Mouse (Mus musculus) monocyte, adult 2 months (primary cell): Measurements from ENCODE around the gene Pes1.

Experiments used
- DNase-seq, 2 experiments: peaks; one replicate each; pipeline ENCODE4 v3.0.0; 2022; ENCODE audit warnings: low spot score in 2 of 2, low read depth in 1 of 2

Gene Pes1

DNA sequence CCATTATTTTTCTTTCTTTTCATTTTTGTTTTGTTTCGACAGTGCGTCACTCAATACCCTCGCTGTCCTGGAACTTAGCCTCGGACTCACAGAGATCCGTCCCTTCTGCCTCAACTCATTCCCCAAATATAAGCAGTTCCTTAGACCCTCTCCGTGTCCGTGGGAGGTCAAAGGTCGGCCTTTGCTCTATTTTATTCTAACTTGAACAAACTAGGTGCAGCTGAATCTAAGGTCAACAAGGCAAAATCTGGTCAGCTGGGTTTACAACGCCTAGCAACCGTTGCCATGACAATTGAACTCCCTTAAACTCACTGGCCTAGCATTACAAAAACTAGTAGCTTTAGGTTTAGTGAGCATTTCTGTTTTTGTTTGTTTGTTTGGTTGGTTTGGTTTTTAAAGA lies 620 bp upstream of the Pes1 start:
- no peak for DNase-seq

DNA sequence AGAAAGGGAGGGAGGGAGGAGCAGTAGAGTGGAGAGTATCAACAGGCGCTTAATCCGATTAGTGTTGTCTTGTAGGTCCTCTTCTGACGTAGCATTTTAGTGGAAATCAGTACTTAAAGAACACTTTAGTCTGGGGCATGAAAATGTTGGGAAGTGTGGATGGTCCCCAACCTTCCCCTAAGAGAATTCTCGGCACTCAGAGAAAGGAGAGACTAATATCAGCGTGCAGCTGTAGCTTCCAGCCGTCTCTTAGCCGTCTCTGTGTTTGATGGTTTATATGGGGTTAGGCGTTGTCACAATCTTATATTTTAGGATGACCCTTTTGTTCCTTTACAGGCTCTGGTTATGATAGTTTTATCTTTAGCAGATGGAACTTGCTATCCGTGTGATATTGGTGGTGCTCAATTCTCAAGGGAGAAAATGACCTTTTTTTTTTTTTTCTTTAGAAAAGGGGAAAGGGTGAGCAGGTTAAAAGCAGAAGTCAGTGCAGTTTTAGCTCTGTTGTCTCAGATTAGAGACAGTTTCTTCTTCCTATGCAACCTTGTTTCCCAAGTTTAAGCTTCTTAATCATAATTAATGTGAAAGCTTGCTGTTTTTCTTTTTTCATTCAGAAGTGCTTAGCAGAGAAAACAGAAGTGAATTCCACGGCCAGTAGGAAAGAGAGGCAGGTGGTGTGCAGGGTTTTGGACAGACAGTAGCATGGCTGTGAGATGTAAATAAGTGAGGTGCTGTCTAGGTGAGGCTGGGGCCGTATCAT lies 819 bp downstream of the Pes1 start:
- DNase-seq, result no peak

DNA sequence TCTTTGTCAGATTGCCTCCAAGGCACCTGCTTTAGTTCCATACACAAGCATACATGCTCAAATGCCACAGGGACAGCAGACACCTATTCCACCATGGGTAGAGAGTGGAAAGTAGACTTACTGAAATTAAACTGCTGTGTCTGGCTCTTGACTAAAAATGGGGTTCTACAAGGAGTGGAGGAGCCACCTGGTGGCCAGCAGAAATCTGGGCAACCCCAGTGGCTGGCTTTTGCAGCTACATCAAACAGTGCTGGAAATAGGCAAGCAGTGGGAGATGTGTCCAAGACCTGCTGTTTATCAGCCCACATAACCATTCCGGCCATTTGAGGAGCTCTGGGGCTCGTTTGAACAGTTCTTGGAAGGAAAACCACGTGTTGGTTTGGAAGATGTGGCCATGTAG lies 6.1 kb downstream of the Pes1 start:
- no peak for DNase-seq

DNA sequence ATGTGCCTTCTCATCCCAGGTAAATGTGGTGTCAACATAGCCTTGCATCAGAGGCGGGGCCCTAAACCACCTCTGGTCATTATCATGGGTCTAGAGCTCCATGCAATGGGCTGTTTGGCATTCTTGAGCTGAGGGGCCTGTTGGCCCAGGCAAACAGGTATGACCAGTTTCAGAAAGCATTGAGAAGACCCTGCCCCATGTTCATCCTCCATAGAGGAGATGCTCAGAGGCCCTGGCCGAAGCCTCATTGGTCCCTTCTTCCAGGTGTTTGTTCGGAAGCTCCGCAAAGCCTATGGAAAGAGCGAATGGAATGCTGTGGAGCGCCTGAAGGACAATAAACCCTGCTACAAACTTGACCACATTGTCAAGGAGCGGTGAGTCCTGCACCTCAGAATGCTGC lies 6.6 kb downstream of the Pes1 start:
- no peak for DNase-seq

DNA sequence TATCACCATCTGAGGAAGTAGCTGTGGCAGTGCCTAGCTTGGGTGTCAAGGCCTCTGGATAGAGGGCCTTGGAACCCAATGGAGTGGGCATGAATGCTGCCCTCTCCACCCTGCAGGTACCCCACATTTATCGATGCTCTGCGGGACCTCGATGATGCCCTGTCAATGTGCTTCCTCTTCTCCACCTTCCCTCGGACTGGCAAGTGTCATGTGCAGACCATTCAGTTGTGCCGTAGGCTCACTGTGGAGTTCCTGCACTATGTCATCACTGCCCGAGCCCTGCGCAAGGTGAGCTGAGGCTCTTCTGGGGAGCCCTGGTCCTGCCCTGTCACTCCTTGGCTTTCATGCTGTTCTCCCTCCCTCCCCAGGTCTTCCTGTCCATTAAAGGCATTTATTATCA lies 9.3 kb downstream of the Pes1 start:
- no peak for DNase-seq

DNA sequence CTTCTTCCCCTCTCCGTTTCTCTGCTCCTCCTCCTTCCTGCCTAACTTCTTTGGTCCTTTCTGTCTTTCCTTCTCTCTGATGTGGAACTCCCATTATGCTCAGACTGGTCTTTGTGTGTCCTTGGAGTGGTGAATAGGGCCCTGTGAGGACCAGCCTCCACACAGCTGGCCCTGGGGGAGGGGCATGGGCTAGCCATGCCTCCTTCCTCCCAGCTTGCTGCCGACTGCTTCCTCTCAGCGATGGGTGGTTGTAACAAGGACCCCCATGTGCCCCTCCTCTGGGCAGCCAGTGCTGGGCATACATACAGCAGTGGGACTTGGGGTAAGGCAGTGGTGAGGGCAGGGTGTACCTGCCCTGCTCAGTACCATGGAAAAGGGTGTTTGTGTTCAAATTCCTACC lies 10.5 kb downstream of the Pes1 start:
- no peak for DNase-seq

DNA sequence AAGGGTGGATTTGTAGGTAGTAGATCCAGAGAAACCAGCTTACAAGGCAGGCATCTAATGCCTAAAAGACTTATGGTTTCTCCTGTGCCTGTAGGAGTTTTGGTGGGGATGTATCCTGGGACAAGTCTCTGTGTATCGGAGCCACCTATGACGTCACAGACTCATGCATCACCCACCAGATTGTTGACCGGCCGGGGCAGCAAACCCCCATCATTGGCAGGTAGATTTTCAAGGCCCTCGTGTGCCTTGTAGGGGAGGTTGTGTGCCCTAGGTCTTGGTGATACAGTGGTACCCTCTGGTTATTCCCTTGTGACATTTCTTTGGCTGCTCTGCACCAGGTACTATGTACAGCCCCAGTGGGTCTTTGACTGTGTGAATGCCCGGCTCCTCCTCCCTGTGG lies 12.9 kb downstream of the Pes1 start, which contains the start of gene 4930556J24Rik:
Gene 4930556J24Rik, minus strand, starts transcription at position 101 of the 400 bp plus-strand sequence.
- no peak for DNase-seq

DNA sequence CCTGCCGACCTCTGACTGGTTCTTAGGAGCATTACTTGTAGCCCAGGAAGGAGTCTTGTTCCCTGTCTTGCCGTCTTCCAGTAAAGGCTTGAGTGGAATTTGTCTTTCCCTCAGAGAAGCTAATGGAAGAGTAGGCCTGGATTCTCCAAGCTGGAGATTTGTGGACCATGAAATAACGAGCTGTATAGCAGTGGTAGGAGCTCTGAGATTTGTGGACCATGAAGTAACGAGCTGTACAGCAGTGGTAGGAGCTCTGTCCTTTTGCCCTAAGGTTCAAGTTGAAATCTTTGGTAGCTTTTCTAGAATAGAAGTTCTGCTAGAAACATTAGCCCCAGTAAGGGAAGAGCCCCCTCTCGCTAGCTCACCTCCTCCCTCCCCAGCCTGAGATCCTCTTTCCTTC lies 14.6 kb downstream of the Pes1 start:
- DNase-seq, result no peak

DNA sequence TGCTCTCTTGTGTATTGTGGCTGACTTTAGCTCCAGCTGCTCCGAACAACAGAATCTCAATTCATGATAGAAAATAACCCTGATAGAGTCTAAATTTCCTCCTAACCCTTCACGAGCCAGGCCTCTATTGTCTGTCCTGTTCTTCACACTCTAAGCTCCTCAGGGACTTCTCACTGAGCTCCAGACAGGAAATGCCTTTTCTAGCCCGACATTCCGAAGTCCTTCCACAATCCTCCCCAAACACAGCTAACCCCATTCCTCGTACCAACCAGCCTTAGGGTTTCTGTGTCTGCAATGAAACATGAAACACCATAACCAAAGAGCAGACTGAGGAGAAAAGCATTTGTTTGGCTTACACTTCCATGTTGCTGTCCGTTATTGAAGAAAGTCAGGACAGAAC lies 17.8 kb downstream of the Pes1 start:
- no peak for DNase-seq

DNA sequence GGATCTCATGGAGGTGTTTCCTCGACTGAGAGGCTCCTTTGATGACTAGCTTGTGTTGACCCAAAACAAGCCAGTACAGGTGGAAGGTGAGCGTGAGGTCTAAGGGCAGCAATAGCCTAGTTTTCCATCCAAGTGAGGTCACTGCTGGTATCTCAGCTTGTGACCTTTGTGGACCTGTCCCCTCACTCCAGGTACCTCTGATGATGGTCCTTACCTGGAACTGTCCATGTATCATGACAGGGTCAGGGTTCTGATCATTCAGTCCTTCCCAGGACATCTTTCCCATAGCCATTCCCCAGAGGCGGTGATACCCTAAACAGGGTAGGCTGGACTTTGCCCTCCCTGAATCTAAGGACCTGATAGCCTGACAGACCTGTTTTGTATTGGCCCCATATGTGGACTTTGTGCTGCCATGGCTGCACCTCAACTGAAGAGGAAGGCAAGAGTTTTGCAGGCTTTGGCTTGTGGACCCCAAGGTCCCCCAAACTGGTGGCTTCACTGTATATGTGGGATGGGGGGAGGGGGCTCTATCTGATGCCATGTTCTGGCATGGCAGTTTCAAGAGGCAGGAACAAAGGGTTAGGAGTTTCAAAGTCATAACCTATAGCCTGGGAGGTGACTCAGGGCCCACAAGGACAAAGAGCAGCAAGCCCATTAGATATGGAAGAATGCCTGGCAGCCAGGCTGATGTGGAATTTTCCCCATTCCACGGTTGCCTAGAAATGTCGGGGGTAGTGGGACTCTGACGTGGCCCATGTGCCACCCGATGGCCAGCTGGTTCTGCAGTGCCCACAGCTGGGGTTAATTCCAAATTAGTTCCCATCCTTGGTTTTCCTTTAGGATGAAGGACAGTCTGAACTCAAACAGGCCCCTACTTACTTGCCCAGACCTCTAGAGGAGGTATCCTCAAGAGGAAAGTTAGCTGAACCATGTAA lies 18.8 kb downstream of the Pes1 start:
- DNase-seq, result no peak

DNA sequence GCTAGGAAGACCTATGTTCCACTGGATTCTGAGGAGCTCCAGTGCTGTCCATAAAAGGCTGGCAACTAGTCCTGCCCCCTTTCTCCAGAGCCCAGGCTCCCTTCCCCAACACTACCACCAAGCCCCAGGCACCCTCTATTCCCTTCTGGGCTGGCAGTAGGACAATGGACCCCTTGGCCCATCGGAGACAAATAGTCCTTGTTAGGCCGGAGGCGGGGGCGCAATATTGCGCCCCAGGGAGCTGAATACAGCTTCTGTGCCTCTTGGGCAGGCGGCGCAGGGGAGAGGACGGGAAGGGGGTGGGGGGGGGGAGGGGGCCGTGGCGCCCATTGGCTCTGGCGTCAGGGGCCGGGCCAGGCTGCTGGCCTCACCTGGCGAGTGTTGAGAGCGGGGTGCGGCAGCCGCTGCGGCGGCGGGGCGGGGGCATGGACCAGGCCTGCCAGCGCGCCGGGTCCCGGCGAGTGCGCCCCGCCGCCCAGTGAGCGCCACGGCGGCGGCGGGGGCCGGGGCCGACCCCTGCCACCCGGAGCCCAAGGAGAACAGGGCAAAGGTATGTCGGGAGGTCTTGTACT lies 19.6 kb downstream of the Pes1 start, which contains the start of gene Gal3st1:
Gene Gal3st1, plus strand, starts transcription at position 346 of the 572 bp plus-strand sequence.
- no peak for DNase-seq

DNA sequence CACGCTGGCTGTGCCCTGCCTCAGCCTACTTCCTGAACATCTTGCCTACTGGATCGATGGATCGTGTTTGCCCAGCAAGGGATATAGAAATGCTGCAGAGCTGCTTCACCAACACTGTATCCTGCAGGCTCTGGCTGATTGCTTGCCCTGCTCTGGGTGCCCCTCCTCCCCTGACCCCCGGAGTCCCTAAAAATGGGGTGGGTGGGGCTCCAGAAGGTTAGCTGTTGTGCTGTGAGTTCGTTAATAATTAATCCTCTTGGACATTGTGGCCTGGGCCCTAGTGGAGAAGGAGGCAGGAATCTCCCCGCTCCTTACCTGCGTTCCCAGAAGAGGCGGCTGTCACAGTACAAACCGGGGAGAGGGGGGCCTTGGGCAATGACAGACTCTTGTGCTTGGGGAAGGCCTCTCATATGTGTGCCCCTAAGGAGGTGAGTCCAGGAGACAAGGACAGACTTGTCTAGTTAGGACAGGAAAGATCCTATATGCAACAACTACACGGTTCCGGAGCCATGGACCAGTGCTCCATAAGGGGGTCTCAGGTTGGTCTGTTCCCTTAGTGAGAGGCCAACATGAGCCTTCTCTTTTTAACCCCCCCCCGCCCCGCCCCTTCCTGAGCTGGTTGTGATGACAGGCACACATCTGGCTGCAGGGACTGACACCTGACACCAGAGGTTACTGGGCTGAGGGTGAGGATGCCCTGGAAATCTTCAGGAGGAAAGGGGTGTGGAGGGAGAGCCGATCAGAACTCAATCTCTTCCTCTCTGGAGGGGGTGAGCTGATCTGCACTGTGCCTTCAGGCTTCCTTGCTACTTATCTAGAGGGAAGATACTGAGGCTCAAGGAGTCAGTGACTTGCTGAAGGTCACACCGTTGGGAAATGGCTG lies 20.3 kb downstream of the Pes1 start:
- no peak for DNase-seq

DNA sequence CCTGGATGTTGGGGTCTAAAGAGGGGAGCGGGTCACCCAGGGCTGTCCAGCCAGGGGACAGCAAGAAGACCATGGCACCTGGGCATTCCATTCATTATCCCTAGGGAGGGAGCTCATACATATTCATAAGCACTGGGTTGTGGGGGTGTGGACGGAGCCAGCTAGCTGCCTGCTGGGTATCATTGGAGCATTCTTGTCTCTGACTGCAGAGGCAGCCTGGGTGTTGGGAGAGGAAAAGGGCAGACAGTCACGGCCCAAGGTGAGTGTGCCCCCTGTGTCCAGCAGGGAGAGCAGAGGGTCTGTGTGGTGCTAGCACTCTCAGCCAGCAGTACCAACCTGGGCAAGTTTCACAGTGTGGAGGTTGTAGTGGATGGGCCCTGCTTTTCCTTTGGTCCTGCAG lies 26.0 kb downstream of the Pes1 start:
- DNase-seq, result no peak

DNA sequence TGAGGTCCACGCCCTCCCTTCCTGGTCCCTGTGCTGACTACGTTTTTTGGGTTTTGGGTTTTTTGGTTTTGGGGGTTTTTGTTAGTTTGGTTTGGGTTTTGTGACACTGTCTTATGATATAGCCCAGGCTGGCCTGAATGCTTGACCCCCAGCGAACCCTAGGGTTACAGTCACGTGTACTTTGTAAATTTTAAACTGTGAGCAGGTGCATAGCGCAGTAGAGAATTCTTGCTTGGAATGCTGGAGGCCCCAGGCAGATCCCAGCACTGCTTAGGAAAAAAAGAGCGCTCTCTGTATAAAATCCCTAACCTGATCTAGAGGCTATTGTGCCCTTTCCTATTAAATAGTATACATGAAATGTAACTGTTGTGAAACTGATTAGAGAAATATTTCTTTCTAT lies 29.4 kb downstream of the Pes1 start:
- no peak for DNase-seq

DNA sequence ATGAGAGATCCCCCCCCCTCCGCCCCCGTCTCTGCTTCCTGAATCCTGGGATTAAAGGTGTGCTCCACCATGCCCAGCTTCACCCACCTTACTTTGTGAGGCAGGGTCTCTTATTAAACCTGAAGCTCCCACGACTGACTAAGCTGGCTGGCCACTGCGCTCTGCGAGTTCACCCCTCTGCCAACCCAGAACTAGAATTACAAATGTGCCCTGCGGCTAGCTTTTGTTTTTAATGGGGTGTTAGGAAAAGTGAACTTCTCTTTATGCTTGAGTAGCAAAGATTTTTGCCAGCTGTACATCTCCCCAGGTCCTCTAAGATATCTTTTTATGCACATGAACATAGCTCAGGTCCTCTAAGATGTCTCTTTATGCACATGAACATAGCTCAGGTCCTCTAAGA lies 30.1 kb downstream of the Pes1 start:
- DNase-seq, result no peak

DNA sequence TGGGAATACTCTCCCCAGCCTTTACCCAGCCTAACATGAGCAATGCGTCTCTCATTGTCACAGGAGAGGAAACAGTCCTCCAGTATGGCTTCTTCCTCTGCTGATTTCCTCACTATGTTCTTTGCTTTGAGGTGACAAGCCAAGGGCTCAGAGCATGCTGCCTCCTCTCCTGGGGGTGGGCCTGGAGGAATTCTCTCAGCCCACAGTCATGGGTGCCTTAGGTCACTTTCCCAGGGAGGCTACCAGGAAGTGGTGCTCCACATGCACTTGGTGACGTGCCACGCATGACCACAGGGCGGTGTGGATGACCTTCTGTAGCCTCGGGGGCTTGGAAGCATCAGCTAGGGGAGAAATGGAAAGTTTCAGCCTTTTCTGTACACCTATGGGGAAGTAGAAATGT lies 31.7 kb downstream of the Pes1 start:
- DNase-seq, result no peak

DNA sequence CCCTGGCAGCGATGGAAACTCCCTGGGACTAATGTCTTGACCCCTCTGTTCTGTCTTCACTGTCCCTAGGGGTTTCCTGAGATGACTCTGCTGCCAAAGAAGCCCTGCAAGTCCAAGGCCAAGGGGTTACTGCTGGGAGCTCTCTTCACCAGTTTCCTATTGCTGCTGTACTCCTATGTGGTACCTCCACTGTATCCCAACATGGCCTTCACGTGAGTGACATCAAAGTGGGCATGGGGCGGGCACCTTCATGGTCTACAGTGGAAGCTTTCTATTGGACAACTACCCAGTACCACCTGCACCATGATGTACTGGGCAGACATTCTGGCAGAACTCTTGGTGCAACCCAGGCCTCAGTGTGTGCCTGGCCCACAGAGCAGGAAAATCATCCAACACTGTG lies 33.1 kb downstream of the Pes1 start:
- no peak for DNase-seq

DNA sequence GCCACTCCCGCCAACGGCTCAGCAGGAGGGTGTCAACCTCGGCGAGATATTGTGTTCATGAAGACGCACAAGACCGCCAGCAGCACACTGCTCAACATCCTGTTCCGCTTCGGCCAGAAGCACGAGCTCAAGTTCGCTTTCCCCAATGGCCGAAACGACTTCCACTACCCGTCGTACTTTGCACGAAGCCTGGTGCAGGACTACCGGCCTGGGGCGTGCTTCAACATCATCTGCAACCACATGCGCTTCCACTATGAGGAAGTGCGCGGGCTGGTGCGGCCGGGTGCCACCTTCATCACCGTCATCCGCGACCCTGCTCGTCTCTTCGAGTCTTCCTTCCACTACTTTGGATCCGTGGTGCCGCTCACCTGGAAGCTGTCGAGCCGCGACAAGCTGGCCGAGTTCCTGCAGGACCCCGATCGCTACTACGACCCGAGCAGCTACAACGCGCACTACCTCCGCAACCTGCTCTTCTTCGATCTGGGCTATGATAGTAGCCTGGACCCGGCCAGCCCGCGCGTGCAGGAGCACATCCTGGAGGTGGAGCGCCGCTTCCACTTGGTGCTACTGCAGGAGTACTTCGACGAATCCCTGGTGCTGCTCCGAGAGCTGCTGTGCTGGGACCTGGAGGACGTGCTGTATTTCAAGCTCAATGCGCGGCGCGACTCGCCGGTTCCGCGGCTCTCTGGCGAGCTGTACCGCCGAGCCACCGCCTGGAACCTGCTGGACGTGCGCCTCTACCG lies 34.4 kb downstream of the Pes1 start:
- DNase-seq, result peak; percentile 7 to 8

DNA sequence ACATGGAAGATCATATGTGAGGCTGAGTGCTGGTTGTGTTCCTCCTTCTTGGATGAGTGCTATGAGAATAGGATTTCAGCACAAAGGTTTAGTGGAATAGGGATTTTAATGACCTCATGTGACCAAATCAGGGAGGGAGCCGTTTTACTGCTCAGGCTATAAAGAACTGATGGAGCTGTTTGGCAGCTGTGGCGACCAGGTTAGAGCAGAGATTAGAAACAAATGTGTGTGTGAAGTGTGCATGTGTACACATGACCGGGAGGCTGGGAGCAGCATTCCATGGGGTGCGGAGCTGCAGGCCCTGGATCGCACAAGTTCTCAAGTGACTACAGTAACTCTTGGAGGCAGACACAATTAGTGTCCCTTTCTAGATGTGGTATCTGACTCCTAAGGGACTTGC lies 35.8 kb downstream of the Pes1 start:
- no peak for DNase-seq

DNA sequence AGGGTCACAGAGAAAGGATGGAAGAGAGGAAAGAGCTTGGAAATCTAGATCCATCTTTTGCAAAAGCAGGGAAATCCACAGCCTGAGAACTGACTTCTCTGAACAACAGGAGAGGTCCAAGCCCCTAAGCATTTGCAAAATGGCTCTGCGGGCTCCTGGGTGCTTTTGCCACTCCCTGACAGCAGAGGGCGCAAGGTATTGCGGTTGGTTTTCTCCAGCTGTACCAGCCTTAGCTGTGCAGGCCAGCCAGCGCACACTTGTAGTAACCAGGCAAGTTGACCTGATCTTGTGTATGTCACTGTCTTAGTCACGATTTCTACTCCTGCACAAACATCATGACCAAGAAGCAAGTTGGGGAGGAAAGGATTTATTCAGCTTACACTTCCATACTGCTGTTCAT lies 37.8 kb downstream of the Pes1 start:
- peak; percentile 12 to 27 for DNase-seq
